Mouse (Mus musculus): Measurements from ENCODE around the gene Tfcp2l1. TPM values are rescaled to one million over a fixed set of nuclear protein-coding genes. Genes with fewer than 3 reads are reported as not detected.

The Tfcp2l1 gene
- polyA plus RNA-seq, 1 experiment, result 0.05 TPM

GRCm38 (mm10) chr1:118626452-118626851 lies 1.3 kb upstream of the Tfcp2l1 start:
- WGBS, result 95% methylated on average over 2 of the region's 2 CpGs
- Histone ChIP-seq H3K27ac (ENCODE audit: insufficient read depth, low read length) (no peak overlapping the region), H3K36me3 (ENCODE audit: control insufficient read depth, insufficient read depth, low read length) (no peaks in the 10 kb centered on the region), H3K27me3 (ENCODE audit: control insufficient read depth, insufficient read depth, low read length) (peaks cover 8% of the 10 kb centered on the region), H3K4me1 (ENCODE audit: control insufficient read depth, insufficient read depth, insufficient read length) (peaks cover 5% of the 10 kb centered on the region), H3K4me3 (ENCODE audit: extremely low read depth, insufficient read depth, insufficient read length) (no peak overlapping the region)
- TF ChIP-seq CTCF (IDR thresholded peaks at IDR 0.05; ENCODE audit: extremely low read depth, insufficient read depth, insufficient read length, insufficient replicate concordance) (no peak), POLR2A (IDR thresholded peaks at IDR 0.05; ENCODE audit: low read depth, low read length) (no peak)
- no peak for DNase-seq (ENCODE audit: low read depth in 1 of 2, low spot score in 2 of 2)

GRCm38 (mm10) chr1:118633415-118633980 lies 5.8 kb downstream of the Tfcp2l1 start:
- no peak for DNase-seq (ENCODE audit: low read depth in 1 of 2, low spot score in 2 of 2)
- Histone ChIP-seq H3K4me1 (ENCODE audit: control insufficient read depth, insufficient read depth, insufficient read length) (no peaks in the 10 kb centered on the region; the same call in 1 of the 2 replicates), H3K27me3 (ENCODE audit: control insufficient read depth, insufficient read depth, low read length) (no peaks in the 10 kb centered on the region; the same call in 1 of the 2 replicates), H3K36me3 (ENCODE audit: control insufficient read depth, insufficient read depth, low read length) (no peaks in the 10 kb centered on the region), H3K4me3 (ENCODE audit: extremely low read depth, insufficient read depth, insufficient read length) (no peak overlapping the region), H3K27ac (ENCODE audit: insufficient read depth, low read length) (no peak overlapping the region)
- WGBS, result 45% methylated on average over 4 of the region's 4 CpGs
- no peak for TF ChIP-seq CTCF (IDR thresholded peaks at IDR 0.05; ENCODE audit: extremely low read depth, insufficient read depth, insufficient read length, insufficient replicate concordance)
- no peak for TF ChIP-seq POLR2A (IDR thresholded peaks at IDR 0.05; ENCODE audit: low read depth, low read length)

DNA sequence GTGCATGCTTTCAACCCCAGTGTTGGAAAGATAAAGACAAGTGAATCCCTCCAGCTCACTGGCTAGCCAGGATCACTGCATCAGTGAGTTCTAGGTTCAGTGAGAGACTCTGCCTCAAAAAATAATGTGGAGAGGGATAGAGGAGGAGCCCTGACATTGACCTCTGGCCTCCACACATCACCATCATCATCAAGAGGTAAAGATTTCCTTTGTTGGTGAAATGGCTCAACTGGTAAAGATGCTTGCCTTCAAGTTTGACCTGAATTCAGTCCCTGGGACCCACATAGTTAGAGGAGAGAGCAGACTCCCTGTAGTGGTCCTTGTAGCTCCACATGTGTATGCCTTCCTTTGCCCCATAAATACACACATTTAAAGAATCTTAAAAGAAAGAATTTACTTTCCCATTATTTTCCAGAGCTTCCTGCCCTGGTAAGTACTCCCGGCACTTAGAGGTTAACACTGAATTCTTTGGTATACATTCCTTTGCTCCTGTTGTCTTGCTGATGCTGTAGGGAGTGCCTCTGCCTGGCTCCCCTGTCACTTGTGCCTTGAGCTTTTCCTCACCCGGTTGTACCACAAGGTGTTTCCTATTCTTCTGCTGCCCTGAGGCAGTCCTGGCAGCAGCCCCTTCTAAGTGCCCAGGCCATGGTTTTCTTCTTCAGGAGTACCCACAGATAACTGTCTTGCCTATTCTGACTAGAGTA lies 14.7 kb downstream of the Tfcp2l1 start:
- Histone ChIP-seq H3K4me1 (ENCODE audit: control insufficient read depth, insufficient read depth, insufficient read length) (no peaks in the 10 kb centered on the region), H3K4me3 (ENCODE audit: extremely low read depth, insufficient read depth, insufficient read length) (no peak overlapping the region), H3K27me3 (ENCODE audit: control insufficient read depth, insufficient read depth, low read length) (no peaks in the 10 kb centered on the region), H3K27ac (ENCODE audit: insufficient read depth, low read length) (no peak overlapping the region), H3K36me3 (ENCODE audit: control insufficient read depth, insufficient read depth, low read length) (no peaks in the 10 kb centered on the region)
- no peak for TF ChIP-seq CTCF (IDR thresholded peaks at IDR 0.05; ENCODE audit: extremely low read depth, insufficient read depth, insufficient read length, insufficient replicate concordance)
- TF ChIP-seq POLR2A (IDR thresholded peaks at IDR 0.05; ENCODE audit: low read depth, low read length), result no peak
- no peak for DNase-seq (ENCODE audit: low read depth in 1 of 2, low spot score in 2 of 2)
- 80% methylated on average over 2 of the region's 2 CpGs for WGBS

GRCm38 (mm10) chr1:118643138-118643979 lies 15.6 kb downstream of the Tfcp2l1 start:
- DNase-seq (ENCODE audit: low read depth in 1 of 2, low spot score in 2 of 2), result no peak
- 88% methylated on average over 9 of the region's 9 CpGs for WGBS
- Histone ChIP-seq H3K4me1 (ENCODE audit: control insufficient read depth, insufficient read depth, insufficient read length) (no peaks in the 10 kb centered on the region), H3K36me3 (ENCODE audit: control insufficient read depth, insufficient read depth, low read length) (no peaks in the 10 kb centered on the region), H3K27me3 (ENCODE audit: control insufficient read depth, insufficient read depth, low read length) (no peaks in the 10 kb centered on the region), H3K4me3 (ENCODE audit: extremely low read depth, insufficient read depth, insufficient read length) (no peak overlapping the region), H3K27ac (ENCODE audit: insufficient read depth, low read length) (no peak overlapping the region)
- TF ChIP-seq POLR2A (IDR thresholded peaks at IDR 0.05; ENCODE audit: low read depth, low read length) (no peak), CTCF (IDR thresholded peaks at IDR 0.05; ENCODE audit: extremely low read depth, insufficient read depth, insufficient read length, insufficient replicate concordance) (no peak)

- Histone ChIP-seq H3K36me3 (ENCODE audit: control insufficient read depth, insufficient read depth, low read length) (no peaks in the 10 kb centered on the region), H3K4me1 (ENCODE audit: control insufficient read depth, insufficient read depth, insufficient read length) (no peaks in the 10 kb centered on the region), H3K4me3 (ENCODE audit: extremely low read depth, insufficient read depth, insufficient read length) (no peak overlapping the region), H3K27me3 (ENCODE audit: control insufficient read depth, insufficient read depth, low read length) (no peaks in the 10 kb centered on the region), H3K27ac (ENCODE audit: insufficient read depth, low read length) (no peak overlapping the region)
- 75% methylated on average over 4 of the region's 4 CpGs for WGBS
- DNase-seq (ENCODE audit: low read depth in 1 of 2, low spot score in 2 of 2), result no peak
- TF ChIP-seq CTCF (IDR thresholded peaks at IDR 0.05; ENCODE audit: extremely low read depth, insufficient read depth, insufficient read length, insufficient replicate concordance) (no peak), POLR2A (IDR thresholded peaks at IDR 0.05; ENCODE audit: low read depth, low read length) (no peak)
Measured at GRCm38 (mm10) chr1:118645701-118646100, 18.0 kb downstream of the Tfcp2l1 start.

DNA sequence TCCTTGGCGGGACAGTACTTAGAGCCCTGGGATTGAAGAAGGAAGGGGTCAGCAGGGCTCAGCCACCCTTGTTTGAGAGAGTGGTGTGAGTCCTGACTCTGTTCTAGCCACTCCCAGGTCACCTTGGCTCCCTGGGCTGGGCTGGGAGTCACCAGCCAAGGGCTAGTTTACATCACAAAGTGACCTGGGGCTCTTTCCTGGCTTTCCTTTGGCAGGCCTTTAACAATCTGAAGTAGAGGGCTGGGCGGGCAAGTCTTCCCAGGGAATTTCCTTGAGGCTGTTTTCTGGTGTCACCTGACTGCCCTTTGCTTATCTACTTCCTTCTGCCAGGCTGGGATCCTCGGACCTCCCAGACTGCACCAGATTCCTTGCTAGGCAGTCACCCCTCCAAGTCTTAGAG lies 20.3 kb downstream of the Tfcp2l1 start:
- TF ChIP-seq POLR2A (IDR thresholded peaks at IDR 0.05; ENCODE audit: low read depth, low read length) (no peak), CTCF (IDR thresholded peaks at IDR 0.05; ENCODE audit: extremely low read depth, insufficient read depth, insufficient read length, insufficient replicate concordance) (no peak)
- Histone ChIP-seq H3K4me3 (ENCODE audit: extremely low read depth, insufficient read depth, insufficient read length) (no peak overlapping the region), H3K36me3 (ENCODE audit: control insufficient read depth, insufficient read depth, low read length) (no peaks in the 10 kb centered on the region), H3K4me1 (ENCODE audit: control insufficient read depth, insufficient read depth, insufficient read length) (no peaks in the 10 kb centered on the region), H3K27ac (ENCODE audit: insufficient read depth, low read length) (no peak overlapping the region), H3K27me3 (ENCODE audit: control insufficient read depth, insufficient read depth, low read length) (no peaks in the 10 kb centered on the region)
- no peak for DNase-seq (ENCODE audit: low read depth in 1 of 2, low spot score in 2 of 2)
- WGBS, result 69% methylated on average over 3 of the region's 3 CpGs

Measured in spleen, adult 2 months (tissue).